Mouse (Mus musculus) left cerebral cortex, adult 9 months (tissue): ENCODE data around the gene Lrrfip1.

ENCODE experiments used
- DNase-seq, 2 experiments: peaks; one replicate each; pipeline ENCODE4 v3.0.0; 2022; ENCODE audit warnings: low spot score in 2 of 2

The Lrrfip1 gene

DNA sequence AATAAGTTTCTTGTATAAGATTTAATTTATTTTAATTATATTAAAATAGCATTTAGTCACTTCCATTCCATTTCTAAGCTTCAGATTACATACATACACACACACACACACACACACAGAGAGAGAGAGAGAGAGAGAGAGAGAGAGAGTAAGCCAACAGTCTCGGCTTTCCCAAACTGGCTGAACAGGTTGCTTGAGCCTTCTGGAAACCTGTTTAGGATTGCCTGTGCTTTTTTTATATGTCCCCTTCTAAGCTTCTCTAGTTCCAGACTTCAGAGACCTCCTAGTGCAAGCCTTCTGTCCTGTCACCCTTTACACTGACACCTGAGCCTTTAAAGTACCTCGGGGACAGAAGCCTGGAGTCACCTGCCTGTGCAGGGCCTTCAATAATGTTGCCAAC, 87.1 kb downstream of the Lrrfip1 start:
- DNase-seq, result no peak

DNA sequence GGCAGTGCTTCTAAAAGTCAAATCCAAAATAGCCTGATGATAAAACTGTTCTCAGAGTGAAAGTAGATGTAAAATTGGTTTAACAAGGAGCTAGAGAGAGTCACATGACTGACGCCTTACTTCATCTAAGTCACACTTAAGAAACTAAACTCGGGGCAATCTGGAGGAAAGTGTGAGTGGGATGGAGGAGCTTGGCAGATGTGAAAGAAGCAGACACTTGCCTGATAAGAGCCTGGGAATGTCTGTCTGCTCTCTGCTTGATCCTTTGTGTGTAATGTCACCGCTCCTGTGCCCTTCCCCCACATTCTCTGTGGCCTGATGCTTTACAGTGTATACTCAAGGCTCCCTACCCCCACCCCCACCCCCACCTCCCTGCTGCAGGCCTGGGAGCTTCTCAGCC, 87.8 kb downstream of the Lrrfip1 start:
- peak; percentile 68 to 71 for DNase-seq

DNA sequence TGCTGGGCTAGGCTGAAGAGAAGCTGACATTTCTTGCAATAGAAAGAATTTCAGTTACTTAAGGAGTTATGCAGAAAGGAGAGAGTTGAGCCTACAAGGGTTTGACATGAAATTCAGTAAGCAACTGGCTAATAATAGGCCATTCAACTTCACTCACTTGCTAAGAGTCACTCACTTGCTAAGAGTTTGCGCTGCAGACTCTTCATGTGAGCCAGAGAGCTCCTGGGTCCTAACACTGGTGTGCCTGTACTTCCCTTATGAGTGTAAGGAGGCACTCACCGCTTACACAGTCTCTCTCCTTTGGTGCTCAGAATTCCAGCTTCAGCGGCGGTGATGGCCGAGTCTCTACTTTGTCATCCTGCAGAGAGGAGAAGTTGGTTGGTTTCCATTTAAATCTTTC, 88.2 kb downstream of the Lrrfip1 start:
- DNase-seq, result no peak

DNA sequence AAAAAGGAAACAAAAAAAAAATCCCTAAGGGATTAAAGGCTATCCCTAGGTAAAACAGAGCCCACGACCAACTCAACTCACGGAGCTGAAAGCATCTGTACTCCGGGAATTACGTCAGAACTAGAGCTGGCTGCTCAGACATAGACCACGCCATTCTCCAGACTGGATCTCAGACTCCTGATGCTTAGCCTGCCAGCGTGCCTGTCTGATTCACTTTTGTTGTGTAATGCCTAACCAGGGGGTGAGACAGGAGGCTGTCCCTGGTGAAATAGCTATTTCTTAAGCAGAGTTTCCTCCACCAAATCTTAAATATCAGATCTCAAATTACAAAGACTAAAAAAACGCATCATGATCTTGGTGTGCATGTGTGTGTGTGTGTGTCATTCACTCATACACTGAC, 89.5 kb downstream of the Lrrfip1 start:
- DNase-seq, result no peak

DNA sequence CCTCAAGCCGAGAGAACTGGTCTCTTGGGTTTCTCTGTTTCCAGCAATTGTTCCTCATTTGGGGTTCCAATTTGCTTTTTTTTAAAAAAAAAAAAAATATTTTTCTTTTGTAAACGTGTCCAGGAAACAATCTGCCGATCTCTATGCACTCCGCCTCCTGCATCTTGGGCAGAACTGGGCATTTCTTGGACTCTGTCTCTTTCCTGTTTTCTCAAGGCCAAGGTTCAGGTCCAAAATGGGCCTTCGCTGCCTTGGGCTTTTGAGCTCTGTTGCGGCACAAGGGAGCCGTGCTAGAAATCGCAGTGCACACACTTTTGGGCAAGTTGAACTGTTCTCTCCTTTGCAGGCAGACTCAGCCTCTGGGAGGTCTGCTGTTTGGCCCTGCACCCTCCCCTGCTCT, 90.4 kb downstream of the Lrrfip1 start:
- DNase-seq, result no peak

DNA sequence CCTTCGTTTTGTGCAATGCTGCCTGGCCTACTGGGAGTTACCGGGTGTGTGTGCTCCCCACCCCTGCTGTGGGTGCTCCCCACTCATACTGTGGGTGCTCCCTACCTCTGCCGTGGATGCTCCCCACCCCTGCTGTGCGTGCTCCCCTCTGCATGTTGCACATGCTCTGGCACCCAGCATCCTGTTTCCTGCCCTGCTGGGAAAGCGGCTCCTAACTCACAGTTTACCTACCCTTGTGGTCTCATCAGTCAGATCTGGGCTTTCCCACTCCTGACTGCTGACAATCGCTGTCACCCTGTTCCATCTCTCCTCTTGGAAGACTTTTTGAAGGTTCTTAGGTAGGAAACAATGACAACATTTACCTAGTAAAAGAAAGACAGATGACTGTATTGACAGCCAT, 91.9 kb downstream of the Lrrfip1 start:
- DNase-seq, result no peak

DNA sequence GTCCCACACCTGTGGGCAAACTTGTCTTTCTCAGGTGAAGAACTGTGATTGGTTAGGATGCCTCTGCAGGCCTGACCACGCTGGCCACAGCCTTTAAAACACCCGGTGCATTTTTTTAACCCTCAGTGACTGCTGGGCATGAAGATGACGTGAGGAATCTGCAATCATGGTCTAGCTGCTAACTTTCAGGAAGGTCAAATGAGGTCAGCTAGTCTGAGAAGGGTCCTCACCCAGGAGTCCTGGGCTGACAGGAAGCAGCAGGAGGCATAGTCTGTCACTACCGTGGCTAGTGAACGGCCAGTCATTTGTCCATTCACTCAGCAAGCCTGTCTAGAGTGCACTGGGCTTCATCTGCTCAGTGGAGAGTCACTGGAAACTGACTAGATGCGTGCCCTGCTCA, 93.9 kb downstream of the Lrrfip1 start:
- no peak for DNase-seq

DNA sequence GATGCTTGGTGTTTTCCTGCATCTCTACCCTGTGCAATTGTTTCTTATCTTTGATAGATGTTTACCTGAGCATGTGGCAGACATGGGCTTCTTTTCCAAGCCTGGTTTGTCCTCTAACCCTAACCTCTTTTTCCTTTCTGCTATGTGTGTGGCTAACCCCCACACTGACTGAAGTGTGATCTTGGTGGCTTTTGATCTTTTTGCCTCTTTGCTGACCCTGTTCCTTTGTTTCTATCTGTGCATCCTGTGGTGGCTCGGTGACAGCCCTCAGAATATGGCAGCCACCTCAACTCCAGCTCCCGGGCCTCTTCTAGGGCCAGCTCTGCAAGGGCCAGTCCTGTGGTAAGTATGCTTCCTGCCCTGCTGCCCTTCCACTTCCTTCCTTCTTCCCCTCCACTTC, 94.8 kb downstream of the Lrrfip1 start:
- no peak for DNase-seq

DNA sequence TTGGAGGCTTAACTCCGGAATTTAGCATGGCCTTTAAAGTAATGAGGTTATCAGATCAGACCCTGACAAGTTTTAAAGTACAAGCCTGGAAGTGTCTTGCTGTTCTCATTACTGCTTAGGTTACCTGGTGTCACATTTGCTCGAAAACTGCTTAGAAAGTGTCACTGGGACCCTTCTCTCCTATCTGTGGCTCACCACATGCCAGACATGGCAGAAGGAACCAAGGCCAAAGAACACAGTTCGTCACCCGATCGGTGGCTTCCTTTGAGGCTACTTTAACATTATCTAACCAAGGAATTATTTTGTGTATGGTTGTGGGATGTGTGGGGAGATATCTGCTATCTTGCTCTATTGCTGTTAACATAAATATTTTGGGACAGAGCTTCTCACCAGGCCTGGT, 95.5 kb downstream of the Lrrfip1 start:
- DNase-seq, result no peak

DNA sequence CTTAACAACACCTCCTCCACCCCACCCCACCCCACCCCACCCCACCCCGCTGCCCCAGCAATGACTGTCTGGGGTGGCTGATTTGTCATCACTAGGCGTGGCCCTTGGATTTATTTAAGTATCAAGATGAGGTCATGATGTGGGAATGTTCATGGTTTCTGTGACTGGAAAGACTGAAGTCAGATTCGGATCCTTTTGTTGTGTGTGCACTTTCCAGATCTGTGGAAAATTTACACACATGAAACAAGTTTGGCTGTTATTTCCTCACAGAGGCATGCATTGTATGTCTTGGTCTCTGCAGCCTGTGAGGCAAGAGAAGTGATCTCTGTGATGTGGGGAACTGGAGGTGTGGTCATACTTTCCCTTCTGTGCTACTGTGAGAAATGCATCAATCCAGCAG, 96.7 kb downstream of the Lrrfip1 start:
- no peak for DNase-seq

DNA sequence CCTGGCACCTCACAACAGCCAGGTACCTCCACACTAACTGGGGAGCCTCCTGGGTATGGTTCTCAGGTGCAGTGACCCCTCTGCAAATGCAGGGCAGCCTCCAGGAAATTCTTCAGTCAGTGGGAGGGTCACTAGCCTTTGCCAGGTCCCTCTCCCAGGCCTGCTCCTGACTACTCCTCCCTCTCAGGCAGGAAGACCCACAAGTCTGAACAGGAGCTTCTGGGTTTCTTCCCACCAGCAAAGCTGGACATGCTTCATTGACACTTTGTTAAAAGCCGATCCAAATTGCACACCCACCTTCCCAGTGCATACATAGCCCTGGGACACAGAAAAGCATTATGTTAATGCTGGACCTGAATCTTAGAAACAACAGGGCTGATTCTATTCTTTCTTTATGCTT, 97.3 kb downstream of the Lrrfip1 start:
- DNase-seq, result no peak

DNA sequence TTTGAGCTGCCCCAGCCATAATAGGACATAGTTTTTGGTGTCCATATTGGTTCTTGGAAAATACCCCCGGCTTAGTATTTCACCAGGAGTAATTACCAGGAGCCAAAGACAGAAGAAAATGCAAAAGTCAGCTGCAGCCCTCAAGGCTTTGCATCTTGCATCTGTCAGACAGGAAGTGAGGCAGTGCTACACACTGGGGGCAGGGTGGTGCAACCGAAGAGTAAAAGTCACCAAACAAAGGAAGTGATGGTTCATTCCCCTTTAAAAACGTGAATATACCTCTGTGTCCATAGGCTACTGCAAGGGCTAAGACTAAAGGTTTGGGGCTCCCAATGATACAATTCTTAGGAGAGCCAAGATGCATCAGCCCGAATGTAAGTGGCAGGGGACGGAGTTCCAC, 98.0 kb downstream of the Lrrfip1 start:
- DNase-seq, result no peak

DNA sequence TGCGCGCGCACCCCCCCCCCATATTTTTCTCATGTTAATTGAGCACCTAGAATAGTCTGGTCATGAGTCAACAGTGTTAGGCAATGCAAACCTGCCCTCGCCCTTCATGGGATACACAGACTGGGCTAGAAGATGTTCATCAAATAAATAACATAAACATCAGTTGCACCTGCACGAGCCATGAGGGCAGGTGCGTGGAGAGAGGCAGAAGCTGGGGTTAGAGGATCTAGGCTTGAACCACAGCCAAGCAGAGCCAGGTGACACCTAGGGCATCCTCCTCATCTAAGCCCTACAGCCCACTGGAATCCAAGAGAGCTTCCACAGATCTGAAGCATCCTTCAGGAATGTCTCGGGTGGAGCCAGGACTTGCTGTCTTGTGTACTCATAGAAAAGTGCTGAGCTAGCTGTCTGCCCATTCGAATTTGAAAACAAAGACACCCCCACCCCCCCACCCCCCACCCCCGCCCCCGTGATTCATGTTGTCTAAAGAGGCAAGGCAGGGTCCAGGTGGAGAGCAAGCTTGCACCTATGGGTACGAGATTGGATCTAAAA, 98.8 kb downstream of the Lrrfip1 start:
- DNase-seq, result no peak

DNA sequence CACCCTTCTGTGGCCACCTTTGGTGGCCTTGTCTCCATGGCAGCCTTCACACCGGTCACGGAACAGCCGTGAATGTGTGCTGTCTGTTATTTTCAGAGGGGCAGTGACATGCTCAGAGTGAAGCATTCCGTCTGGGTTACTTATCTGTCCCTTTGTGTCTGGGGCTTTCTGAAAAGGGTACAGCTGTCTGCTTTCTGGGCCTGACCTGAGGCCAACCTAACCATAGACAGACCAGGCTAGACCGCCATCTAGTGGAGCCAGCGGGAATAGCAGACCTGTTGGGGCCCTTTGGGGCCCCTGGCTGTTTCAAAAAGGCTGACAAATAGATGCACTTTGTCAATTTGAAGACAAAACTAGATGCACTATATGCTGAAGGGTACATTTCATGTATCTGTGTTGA, 100.3 kb downstream of the Lrrfip1 start:
- peak in 1 of 2 experiments; percentile 68 for DNase-seq

DNA sequence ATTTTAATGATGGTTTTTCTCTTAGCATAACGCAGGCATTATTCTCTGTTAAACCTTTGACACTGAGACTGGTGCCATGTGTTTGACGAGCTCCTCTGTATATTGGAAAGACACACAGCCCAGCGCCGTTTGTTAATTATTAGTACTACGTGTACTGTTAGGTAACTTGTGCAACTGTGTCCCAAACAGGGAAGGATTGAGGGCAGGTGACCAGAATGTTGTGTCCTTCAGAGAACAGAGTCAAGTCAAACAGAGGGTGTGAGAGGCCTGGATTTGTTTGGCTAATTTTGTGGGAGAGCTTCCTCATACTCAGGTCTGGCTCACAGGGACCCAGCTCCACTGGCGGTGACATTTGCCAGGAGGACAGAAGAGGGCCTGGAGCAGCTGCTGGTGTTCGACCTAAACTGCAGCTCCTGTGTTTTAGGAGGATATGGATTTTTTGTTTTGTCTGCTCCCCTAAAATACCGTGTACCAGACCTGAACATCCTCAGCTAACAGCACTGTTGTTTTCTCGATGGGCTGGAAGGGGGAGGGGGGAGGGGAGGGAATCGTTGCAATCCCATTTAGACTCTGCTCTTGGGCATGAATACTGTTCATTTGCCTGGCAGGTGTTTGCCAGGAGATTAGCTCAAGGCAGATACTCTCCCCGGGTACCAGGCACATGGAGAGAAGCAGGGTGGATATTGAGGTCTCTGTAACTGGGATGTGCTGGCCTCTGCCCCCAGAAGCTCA, 103.3 kb downstream of the Lrrfip1 start:
- DNase-seq, result no peak

DNA sequence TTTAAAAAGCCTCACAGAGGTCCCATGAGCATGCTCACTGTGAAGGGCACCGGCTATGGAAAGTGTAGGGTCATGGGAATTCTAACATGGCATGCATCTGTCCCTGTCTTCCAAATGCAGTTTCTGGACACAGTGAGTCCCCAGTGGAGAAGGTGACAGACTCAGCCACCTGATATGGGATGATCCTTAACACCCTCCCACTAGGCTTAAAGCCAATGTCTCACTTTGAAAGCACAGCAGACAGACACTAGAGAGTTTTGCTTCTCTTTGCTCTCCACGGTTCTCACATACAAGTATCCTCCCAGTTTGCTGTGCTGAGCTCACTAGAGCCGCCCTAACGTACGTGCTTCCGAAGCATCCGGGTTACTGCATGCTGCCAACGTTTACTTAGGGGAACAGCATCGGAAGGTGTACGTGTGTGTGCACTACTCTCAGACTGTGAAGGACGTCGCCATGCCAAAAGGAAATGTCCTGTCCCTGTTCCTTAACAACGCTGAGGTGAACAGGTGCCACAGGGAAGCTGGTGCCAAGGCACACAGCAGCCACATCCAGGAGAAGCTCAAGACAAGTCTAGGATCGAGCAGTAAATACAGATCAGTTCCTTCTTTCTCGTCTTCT, 104.9 kb downstream of the Lrrfip1 start:
- DNase-seq, result no peak

DNA sequence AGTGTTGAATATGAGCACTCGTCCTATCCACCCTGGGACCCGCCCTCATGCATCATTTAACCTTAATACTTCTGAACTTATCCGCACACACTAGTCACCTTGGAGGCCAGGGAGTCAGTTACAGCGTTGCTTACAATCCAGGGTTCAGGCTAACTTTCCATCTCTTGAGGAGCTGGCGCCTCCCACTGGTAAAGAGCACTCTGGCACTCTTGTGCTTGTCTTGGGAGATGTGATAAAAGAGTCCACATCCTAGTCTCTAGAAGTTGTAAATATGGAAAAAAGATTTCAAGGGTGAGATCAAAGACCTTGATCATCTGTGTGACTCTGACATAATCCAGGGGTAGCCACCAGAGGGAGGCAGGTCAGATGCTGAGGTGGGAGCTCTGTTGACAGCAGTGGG, 109.0 kb downstream of the Lrrfip1 start:
- DNase-seq, result no peak

DNA sequence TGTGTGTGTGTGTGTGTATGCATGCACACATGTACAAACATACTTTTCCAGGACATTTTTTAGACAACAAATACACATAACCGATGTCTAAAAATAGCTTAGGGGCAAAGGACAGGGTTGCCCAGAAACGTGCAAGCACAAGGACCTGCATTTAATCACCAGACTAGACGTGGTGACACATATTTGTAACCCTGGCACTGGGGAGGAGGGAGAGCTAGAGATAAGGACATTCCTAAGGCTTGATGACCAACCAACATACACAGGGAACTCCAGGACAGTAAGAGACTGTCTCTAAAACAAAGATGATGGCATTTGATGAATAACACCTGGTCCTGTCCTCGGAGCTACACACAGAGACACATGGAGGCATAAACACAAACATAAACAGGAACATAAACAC, 110.8 kb downstream of the Lrrfip1 start:
- no peak for DNase-seq

DNA sequence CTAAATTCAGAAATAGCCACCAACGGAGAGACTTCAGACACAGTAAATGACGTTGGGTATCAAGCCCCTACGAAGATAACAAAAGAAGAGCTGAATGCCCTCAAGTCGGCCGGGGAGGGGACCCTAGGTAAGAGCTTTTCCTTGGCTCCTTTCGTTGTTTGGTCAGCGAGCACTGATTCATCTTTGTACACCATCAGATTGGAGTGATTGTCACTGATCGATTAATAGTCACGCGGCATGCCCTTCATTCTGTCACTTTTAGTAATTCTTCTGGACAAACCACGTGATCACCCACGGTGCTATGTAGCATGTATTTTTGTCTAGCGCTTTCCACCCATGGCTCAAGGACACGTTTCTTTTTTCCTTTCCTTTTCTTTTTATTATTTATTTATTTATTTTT, 113.6 kb downstream of the Lrrfip1 start:
- no peak for DNase-seq

DNA sequence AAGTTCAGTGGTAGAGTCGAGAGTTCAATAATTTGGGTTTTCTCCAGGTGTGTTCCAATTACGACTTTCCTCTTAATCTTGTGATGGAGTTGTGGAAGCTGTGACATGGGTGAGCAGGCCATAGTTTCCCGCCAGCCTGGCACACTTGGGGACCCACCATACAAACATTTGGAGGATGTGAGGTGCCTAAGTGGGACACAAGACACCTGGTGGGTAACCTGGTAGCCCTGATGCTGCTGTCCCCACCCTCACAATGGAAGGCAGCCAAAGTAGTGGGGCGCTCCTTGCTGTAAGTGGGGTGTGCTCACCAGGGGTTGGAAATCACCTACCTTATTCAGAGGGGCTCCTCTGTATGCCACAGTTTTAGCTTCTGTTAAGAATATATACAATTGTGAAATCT, 114.1 kb downstream of the Lrrfip1 start:
- DNase-seq, result no peak

DNA sequence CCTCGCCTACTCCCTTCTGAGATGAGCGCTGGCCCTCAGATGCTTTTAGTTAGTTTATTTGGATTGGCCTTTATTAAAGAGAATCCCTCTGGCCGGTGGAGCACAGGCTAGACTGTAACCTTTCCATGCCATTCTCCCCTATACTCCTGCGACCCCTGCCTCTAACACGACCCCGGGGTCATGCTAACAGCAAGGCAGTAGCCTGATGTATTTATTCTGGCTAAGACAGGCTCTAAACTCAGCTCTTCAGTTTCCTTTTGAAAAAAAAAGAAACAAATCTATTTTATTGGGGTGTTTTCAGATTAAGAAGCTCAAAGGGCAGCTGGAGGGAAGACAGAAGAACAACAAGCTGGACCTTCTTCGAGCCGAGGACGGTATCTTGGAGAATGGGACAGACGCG, 123.6 kb downstream of the Lrrfip1 start:
- no peak for DNase-seq

DNA sequence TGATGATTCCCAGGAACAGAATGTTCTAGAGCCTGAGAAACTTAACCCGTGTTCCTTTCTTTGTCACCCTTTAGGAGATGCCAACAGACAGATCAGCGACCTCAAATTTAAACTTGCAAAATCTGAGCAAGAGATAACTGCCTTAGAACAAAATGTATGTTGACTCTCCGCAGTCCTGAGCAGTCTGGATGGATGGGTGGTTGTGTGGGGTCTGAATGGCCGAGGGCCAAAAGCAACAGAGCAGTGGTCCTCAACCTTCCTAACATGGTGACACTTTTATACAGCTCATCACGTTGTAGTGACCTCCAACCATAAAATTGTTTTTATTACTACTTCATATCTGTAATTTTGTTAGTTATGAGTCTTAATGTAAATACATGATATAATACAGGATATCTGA, 124.5 kb downstream of the Lrrfip1 start:
- DNase-seq, result no peak

DNA sequence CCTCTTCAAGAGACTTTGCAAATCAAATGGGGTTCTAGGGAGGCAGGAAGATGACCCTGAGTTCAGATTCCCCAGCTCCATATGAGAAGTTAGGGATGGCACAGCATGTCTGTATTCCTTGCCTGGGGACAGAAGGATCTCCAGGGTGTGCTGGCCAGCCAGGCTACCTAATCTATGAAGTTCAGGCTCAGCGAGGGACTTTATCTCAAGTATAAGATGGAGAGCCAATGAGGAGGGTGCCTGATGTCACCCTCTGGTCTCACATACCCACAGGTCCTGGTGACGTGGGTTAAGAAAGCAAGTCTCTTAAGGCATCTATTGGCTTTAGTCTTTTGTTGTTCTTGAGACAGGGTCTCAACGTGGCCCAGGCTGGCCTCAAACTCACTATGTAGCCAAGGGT, 124.9 kb downstream of the Lrrfip1 start:
- no peak for DNase-seq

DNA sequence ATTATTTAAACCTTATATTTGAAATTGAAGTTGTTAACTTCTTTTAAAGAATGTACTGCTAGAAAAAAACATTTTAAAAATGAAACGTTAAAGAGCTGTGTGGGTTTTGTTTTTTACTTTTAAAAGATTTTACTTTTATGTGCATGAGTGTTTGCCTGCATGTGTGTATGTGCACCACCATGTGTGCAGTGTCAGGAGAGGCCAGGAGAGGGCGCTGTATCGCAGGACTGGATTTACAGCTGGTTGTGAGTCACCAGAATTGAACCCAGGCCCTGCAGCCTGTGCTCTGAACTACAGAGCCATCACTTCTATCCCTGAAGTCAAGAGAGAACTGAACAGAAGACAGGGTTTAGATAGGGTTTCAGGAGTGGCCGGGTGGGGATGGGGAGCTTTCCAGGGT, 130.3 kb downstream of the Lrrfip1 start:
- no peak for DNase-seq
